Mouse (Mus musculus) skeletal muscle tissue, postnatal 0 days (tissue): ENCODE data around the gene Mttp. TPM values are rescaled to one million over a fixed set of nuclear protein-coding genes. Genes with fewer than 3 reads are reported as not detected.

ENCODE experiments used
- polyA plus RNA-seq: library from polyadenylated mRNA; unstranded; fragments of >200 nt; fragmentation: Nextera tagmentation; extraction: Ambion mirVana; gene quantifications from 2 replicates; pipeline ENCODE4 v1.2.1, GENCODE M21; 2015

The Mttp gene
- polyA plus RNA-seq = 4.7 and 4.8 TPM in 2 replicates

DNA sequence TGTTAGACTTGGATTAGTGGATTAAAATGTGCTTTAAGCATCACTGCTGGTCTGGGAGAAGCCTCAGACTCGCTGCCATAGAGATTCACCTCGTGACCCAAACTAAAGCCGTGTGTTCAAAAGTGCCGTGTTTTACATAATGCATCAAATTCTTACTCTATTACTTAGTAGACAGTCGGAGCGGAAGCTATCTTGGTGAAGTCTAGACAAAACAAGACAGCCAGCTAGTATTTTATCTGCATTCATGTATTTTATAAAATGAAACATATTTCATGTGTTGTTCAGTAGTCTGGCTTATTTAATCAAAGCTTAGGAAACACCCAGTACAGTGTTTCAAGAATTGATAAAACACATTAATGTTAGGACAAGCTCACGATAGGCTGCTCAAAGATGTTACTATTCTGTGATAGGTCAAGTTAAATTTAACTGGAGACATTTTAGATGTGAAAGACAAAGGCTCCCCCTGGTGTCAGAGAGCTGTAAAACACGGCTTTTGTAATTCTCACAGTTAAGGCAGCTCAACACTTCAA, at the start of gene Mttp:
Gene Mttp (minus strand): TSS at position 327 of the 530 bp plus-strand sequence.

GRCm38 (mm10) chr3:138193683-138194302, 49.0 kb upstream of the Mttp start, which contains the start of gene 4930579F01Rik:
Gene 4930579F01Rik, minus strand, starts transcription at chr3:138193825.

GRCm38 (mm10) chr3:138143315-138144059, 1.3 kb downstream of the Mttp start, which contains the start of gene Trmt10a:
Gene Trmt10a, plus strand, starts transcription at chr3:138143448.

DNA sequence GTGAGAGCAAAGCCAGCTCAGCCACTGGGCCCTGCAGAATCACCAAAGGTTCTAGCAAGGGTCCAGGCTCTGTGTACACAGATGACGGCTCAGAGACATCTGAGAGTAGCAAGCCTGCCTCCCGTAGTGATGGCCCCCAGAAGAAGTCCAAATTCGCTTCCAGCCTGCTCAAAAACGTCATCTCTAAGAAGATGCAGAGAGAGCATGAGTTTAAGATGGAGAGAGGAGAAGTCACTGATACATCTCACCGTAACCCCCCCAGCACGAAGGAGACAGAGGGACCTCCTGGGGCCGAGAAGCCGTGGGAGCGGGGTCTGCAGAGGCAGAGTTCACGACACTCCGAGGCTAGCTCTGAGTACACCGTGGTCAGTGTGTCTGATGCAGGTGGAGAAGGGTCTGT, 77.5 kb downstream of the Mttp start, which contains the start of gene Gm5105:
Gene Gm5105 (minus strand): TSS at position 101 of the 400 bp plus-strand sequence.

DNA sequence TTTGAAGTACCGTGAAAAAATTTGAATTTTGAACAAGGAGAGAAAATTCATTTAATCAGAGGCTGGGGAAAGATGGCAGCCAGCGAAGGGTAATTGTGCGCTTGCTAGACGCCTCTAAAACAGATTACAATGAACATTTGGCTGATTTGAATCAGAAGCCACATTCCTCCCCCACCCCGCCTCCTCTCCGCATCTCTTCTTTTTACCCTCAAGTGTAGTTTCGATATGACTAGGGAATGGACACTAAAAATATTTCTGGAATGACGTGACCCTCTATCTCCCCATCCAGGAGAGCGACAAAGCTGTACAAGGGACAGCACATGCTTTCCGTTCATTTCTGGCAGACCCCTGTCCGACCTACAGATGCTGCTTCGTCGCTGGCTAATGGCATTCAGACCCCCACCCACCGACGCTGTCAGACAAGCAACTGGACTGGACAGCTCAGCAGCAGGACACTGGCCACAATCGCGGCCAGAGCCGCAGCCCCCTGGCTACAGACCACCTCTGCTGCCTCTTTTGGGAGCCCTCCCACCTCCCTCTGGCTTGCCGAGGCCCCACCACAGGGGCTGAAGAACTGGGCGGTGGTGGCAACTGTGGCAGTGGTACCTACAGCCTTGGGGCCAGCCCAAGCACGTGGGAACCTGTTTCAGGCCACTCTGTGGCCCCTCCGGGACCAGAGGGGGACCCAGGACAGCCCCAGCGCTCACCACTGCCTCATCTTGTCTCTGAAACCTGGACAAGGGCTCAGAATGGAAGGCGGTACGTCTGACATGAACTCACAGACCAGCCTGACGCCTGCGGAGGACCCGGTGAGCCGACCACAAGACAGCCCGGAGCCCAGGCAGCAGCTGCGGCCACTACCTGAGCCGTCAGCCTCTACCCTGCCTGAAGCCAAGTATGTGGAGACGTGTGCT, 79.8 kb downstream of the Mttp start, which contains the start of gene 1110002E22Rik:
Gene 1110002E22Rik (plus strand): TSS at position 321 of the 914 bp plus-strand sequence.

Other genes starting within 250 kb of the Mttp start
- gene Lamtor3, start 226.5 kb downstream of the Mttp start, polyA plus RNA-seq = 119 and 125 TPM in 2 replicates
- gene Dapp1, start 163.4 kb downstream of the Mttp start, polyA plus RNA-seq = 3.9 and 5.0 TPM in 2 replicates
- 24.8 and 28.8 TPM in 2 replicates for gene 1110002E22Rik, start 79.9 kb downstream of the Mttp start, polyA plus RNA-seq
- 1.5 and 2.5 TPM in 2 replicates for gene Gm5105, start 77.6 kb downstream of the Mttp start, polyA plus RNA-seq
- 3.1 and 5.0 TPM in 2 replicates for gene Trmt10a, start 1.5 kb downstream of the Mttp start, polyA plus RNA-seq
- not detected in 2 replicates for gene 4930579F01Rik, start 48.9 kb upstream of the Mttp start, polyA plus RNA-seq
- 0.17 and 0.43 TPM in 2 replicates for gene Adh7, start 72.8 kb upstream of the Mttp start, polyA plus RNA-seq
- 48.7 and 62.3 TPM in 2 replicates for gene Adh1, start 116.0 kb upstream of the Mttp start, polyA plus RNA-seq
- gene Adh6a, start 168.3 kb upstream of the Mttp start, polyA plus RNA-seq = not detected in 2 replicates
- 0.44 TPM in 1 of 2 replicates, not detected in the other for gene Adh6b, start 196.8 kb upstream of the Mttp start, polyA plus RNA-seq